Mouse (Mus musculus): ENCODE data around the gene Srrd. TPM values are rescaled to one million over a fixed set of nuclear protein-coding genes. Genes with fewer than 3 reads are reported as not detected.

Srrd gene
- total and polyA plus RNA-seq, 3 experiments = 22.3 to 31.7 (median 27.1) TPM

DNA sequence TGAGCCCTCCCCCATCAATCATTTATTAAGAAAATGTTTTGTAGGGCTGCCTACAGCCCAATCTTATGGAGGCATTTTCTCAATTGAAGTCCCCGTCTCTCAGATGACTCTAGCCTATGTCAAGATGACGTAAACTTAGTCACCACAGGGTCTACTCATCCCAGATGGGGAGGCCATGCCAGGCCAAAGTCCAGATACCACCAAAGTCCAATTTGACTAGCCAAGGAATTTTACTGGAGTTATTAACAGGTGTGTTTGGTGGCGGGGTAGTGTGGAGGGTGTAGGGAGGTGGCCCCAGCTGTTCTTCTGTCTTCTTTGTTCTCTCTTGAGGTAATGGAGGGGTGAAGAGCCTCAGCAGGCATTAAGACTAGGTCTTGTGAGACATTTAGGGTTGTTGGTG, 17.2 kb upstream of the Srrd start:
- no peak overlapping the region for H3K4me2 ChIP-seq (ENCODE audit: insufficient read depth, low read depth, poor library complexity, severe bottlenecking)
- no peak for TF ChIP-seq TCF12 (IDR thresholded peaks at IDR 0.05; ENCODE audit: low read depth, low read length)
- no peak for TF ChIP-seq POLR2AphosphoS2 (IDR thresholded peaks at IDR 0.05; ENCODE audit: low read depth, low read length)
- no peak for TF ChIP-seq RAD21 (IDR thresholded peaks at IDR 0.05; ENCODE audit: low read depth, low read length)
- TF ChIP-seq ZC3H11A (IDR thresholded peaks at IDR 0.05; ENCODE audit: low read depth, low read length) = no peak
- no peak for TF ChIP-seq E2F4 (IDR thresholded peaks at IDR 0.05; ENCODE audit: insufficient replicate concordance, low read depth, low read length)
- no peak for TF ChIP-seq SIN3A (IDR thresholded peaks at IDR 0.05; ENCODE audit: low read length)
- TF ChIP-seq USF1 (IDR thresholded peaks at IDR 0.05; ENCODE audit: low read depth, low read length) = no peak
- no peak for TF ChIP-seq ETS1 (conservative IDR thresholded peaks at IDR 0.05; ENCODE audit: low read depth, low read length)
- TF ChIP-seq MAX (IDR thresholded peaks at IDR 0.05; ENCODE audit: low read length) = no peak
- TF ChIP-seq MXI1 (IDR thresholded peaks at IDR 0.05; ENCODE audit: low read depth, low read length) = no peak
- TF ChIP-seq CHD1 (IDR thresholded peaks at IDR 0.05; ENCODE audit: low read depth, low read length) = no peak
- no peak for TF ChIP-seq CTCF (conservative IDR thresholded peaks at IDR 0.05 in 1 of 2, IDR thresholded peaks at IDR 0.05 in 1 of 2; ENCODE audit: low read depth in 2 of 2, low read length in 2 of 2)
- TF ChIP-seq KAT2A (IDR thresholded peaks at IDR 0.05; ENCODE audit: insufficient replicate concordance, low read length) = no peak
- TF ChIP-seq MAFK (IDR thresholded peaks at IDR 0.05; ENCODE audit: insufficient replicate concordance, low read length) = no peak
- TF ChIP-seq JUN (IDR thresholded peaks at IDR 0.05; ENCODE audit: insufficient read depth, low read depth, low read length) = no peak
- no peak for TF ChIP-seq MYC (IDR thresholded peaks at IDR 0.05; ENCODE audit: low read depth, low read length)
- TF ChIP-seq NELFE (IDR thresholded peaks at IDR 0.05; ENCODE audit: low read depth, low read length) = no peak
- TF ChIP-seq MEF2A (IDR thresholded peaks at IDR 0.05; ENCODE audit: borderline replicate concordance, low read depth, low read length) = no peak
- in situ Hi-C loops (cut with MboI; ENCODE audit: low pct_ligation_motif_present, low pct_unique_long_range_greater_than_20kb, low sequenced_read_pairs) = no loop called here
- H3K79me2 ChIP-seq (replicated peaks; ENCODE audit: control insufficient read depth, extremely low read depth, insufficient read depth, poor library complexity, severe bottlenecking) = no peaks in the 10 kb centered on the region
- H3K36me3 ChIP-seq (replicated peaks in 1 of 2; ENCODE audit: control insufficient read depth in 1 of 2, insufficient read depth in 1 of 2, low read length in 1 of 2) = peaks cover 36 to 78% of the 10 kb centered on the region in 2 experiments
- peaks cover 3% of the 10 kb centered on the region for H3K9me3 ChIP-seq (replicated peaks; ENCODE audit: low read length)
- dilution Hi-C loops (cut with MboI; ENCODE audit: extremely low pct_ligation_motif_present, extremely low pct_unique_long_range_greater_than_20kb, low sequenced_read_pairs) = no loop called here
- H3K4me3 ChIP-seq (replicated peaks in 1 of 3; ENCODE audit: low read depth in 2 of 3, low read length in 2 of 3, poor library complexity in 1 of 3) = no peak overlapping the region
- H3K27ac ChIP-seq (ENCODE audit: insufficient read depth, low read depth) = no peak overlapping the region
- no peaks in the 10 kb centered on the region for H3K4me1 ChIP-seq (ENCODE audit: control insufficient read depth in 1 of 2, insufficient read depth in 2 of 2)
- H3K27me3 ChIP-seq (replicated peaks) = no peaks in the 10 kb centered on the region
- no peak for DNase-seq (ENCODE audit: extremely low read depth)
- no peak overlapping the region for H3K9ac ChIP-seq (ENCODE audit: insufficient read depth, low read depth)

DNA sequence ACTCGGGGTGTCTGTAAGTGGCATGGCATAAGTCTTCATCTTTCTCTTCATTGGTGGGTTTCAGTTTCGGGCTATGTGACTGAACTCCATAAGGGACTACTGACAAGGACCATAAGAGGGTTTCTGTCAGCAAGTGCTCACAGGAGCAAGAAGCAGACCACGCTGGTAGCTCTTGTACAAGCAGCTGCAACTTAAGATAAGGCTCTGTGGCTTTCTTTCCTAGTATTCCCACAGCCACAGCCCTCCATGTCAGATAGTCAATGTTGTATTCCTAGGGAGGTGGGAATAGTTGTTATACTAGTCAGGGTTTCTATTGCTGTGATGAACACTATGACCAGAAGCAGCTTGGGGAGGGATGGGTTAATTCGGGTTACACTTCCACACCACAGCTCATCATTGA, 16.7 kb upstream of the Srrd start:
- in situ Hi-C loops (cut with MboI; ENCODE audit: low pct_ligation_motif_present, low pct_unique_long_range_greater_than_20kb, low sequenced_read_pairs) = no loop called here

More for the DNA sequence above, 16.7 kb upstream of the Srrd start:
- Histone ChIP-seq H3K9ac (ENCODE audit: insufficient read depth, low read depth) (no peak overlapping the region), H3K9me3 (replicated peaks; ENCODE audit: low read length) (peaks cover 3% of the 10 kb centered on the region), H3K27ac (ENCODE audit: insufficient read depth, low read depth) (no peak overlapping the region), H3K79me2 (replicated peaks; ENCODE audit: control insufficient read depth, extremely low read depth, insufficient read depth, poor library complexity, severe bottlenecking) (no peaks in the 10 kb centered on the region), H3K27me3 (replicated peaks) (no peaks in the 10 kb centered on the region), H3K4me3 (replicated peaks in 1 of 3; ENCODE audit: low read depth in 2 of 3, low read length in 2 of 3, poor library complexity in 1 of 3) (no peak overlapping the region), H3K36me3 (replicated peaks in 1 of 2; ENCODE audit: control insufficient read depth in 1 of 2, insufficient read depth in 1 of 2, low read length in 1 of 2) (peaks cover 34 to 78% of the 10 kb centered on the region in 2 experiments), H3K4me2 (ENCODE audit: insufficient read depth, low read depth, poor library complexity, severe bottlenecking) (no peak overlapping the region), H3K4me1 (ENCODE audit: control insufficient read depth in 1 of 2, insufficient read depth in 2 of 2) (no peaks in the 10 kb centered on the region)
- TF ChIP-seq RCOR1 (conservative IDR thresholded peaks at IDR 0.05; ENCODE audit: low read depth, low read length) (no peak), HCFC1 (IDR thresholded peaks at IDR 0.05; ENCODE audit: low read depth, low read length) (no peak), UBTF (IDR thresholded peaks at IDR 0.05; ENCODE audit: low read depth, low read length) (no peak), POLR2AphosphoS2 (IDR thresholded peaks at IDR 0.05; ENCODE audit: low read depth, low read length) (no peak), MAZ (IDR thresholded peaks at IDR 0.05; ENCODE audit: low read depth, low read length) (no peak), CHD1 (IDR thresholded peaks at IDR 0.05; ENCODE audit: low read depth, low read length) (no peak), JUN (IDR thresholded peaks at IDR 0.05; ENCODE audit: insufficient read depth, low read depth, low read length) (no peak)
- dilution Hi-C loops (cut with MboI; ENCODE audit: extremely low pct_ligation_motif_present, extremely low pct_unique_long_range_greater_than_20kb, low sequenced_read_pairs) = no loop called here
- DNase-seq (ENCODE audit: extremely low read depth) = no peak
